Mouse (Mus musculus) midbrain, embryonic 10.5 days (tissue): Measurements from ENCODE around the gene Usp54. TPM values are rescaled to one million over a fixed set of nuclear protein-coding genes. Genes with fewer than 3 reads are reported as not detected.

Experiments
- DNase-seq: peaks from one replicate; pipeline ENCODE4 v3.0.0-alpha.2; 2017; ENCODE audit warnings: low spot score
- H3K27ac ChIP-seq: fragments of 300-500 bp; sonication (generic); replicated peaks from 2 replicates; pipeline ENCODE4 v1.5.1; 2016; ENCODE audit warnings: mild to moderate bottlenecking
- H3K27me3 ChIP-seq: fragments of 300-500 bp; sonication (generic); 2 replicates; pipeline ENCODE4 v1.6.1; 2016; ENCODE audit warnings: low read depth, mild to moderate bottlenecking; ENCODE audit not compliant: poor library complexity, severe bottlenecking
- H3K36me3 ChIP-seq: fragments of 300-500 bp; sonication (generic); 2 replicates; pipeline ENCODE4 v1.6.1; 2016; ENCODE audit warnings: mild to moderate bottlenecking, moderate library complexity
- H3K4me1 ChIP-seq: fragments of 300-500 bp; sonication (generic); 2 replicates; pipeline ENCODE4 v1.6.1; 2016
- H3K4me3 ChIP-seq: fragments of 300-500 bp; sonication (generic); 2 replicates; pipeline ENCODE4 v1.5.1; 2016; ENCODE audit warnings: mild to moderate bottlenecking, moderate library complexity
- H3K9me3 ChIP-seq: fragments of 300-500 bp; sonication (generic); replicated peaks from 2 replicates; pipeline ENCODE4 v1.6.1; 2016; ENCODE audit warnings: mild to moderate bottlenecking
- WGBS: fragments of 180-500 bp; shearing (Covaris S2); methylation state at CpG from one replicate; pipeline ENCODE4 v1.1.7; 2016; 5-methylcytosine and 5-hydroxymethylcytosine counted together
- microRNA-seq: library from miRNA; unstranded; fragments of <30 nt; microRNA quantifications from one replicate; pipeline ENCODE4, GENCODE M21; 2017
- polyA plus RNA-seq: library from polyadenylated mRNA; unstranded; fragments of >200 nt; fragmentation: Nextera tagmentation; extraction: Ambion mirVana; gene quantifications from 2 replicates; pipeline ENCODE4 v1.2.1, GENCODE M21; 2016

Usp54 gene
- polyA plus RNA-seq, 1 experiment from 2014 or later = 14.3 TPM

GRCm38 (mm10) chr14:20520179-20520578 lies 120.7 kb downstream of the Usp54 start:
- H3K27ac ChIP-seq = no peak overlapping the region
- H3K27me3 ChIP-seq = no peaks in the 10 kb centered on the region
- H3K4me3 ChIP-seq = no peak overlapping the region
- no peaks in the 10 kb centered on the region for H3K9me3 ChIP-seq
- no peaks in the 10 kb centered on the region for H3K4me1 ChIP-seq
- 95% methylated on average over 2 of the region's 2 CpGs for WGBS
- DNase-seq = no peak
- peaks cover 80% of the 10 kb centered on the region for H3K36me3 ChIP-seq

- Histone ChIP-seq H3K27me3 (no peaks in the 10 kb centered on the region), H3K4me3 (no peak overlapping the region), H3K4me1 (no peaks in the 10 kb centered on the region), H3K36me3 (peaks cover 68% of the 10 kb centered on the region), H3K9me3 (no peaks in the 10 kb centered on the region), H3K27ac (no peak overlapping the region)
- DNase-seq = no peak
- 84% methylated on average over 2 of the region's 2 CpGs for WGBS
These were observed 132.4 kb downstream of the Usp54 start for GRCm38 (mm10) chr14:20508424-20508823.

- WGBS = 96% methylated on average over 10 of the region's 10 CpGs
- Histone ChIP-seq H3K9me3 (no peaks in the 10 kb centered on the region), H3K4me1 (no peaks in the 10 kb centered on the region), H3K36me3 (peaks cover 64% of the 10 kb centered on the region), H3K4me3 (no peak overlapping the region), H3K27me3 (no peaks in the 10 kb centered on the region), H3K27ac (no peak overlapping the region)
- DNase-seq = no peak
These were observed 137.9 kb downstream of the Usp54 start for GRCm38 (mm10) chr14:20502966-20503365.

GRCm38 (mm10) chr14:20499982-20500381 lies 140.9 kb downstream of the Usp54 start:
- Histone ChIP-seq H3K4me1 (no peaks in the 10 kb centered on the region), H3K27me3 (no peaks in the 10 kb centered on the region), H3K4me3 (no peak overlapping the region), H3K36me3 (peaks cover 77% of the 10 kb centered on the region), H3K9me3 (no peaks in the 10 kb centered on the region), H3K27ac (no peak overlapping the region)
- 92% methylated on average over 3 of the region's 3 CpGs for WGBS
- no peak for DNase-seq

Small RNA genes within 50 kb of the gene (microRNA-seq; reads per million reads assigned to microRNA genes)
- gene Mir6946 = not detected

Other genes with a start within 250 kb of the Usp54 start
- 79.9 and 85.5 TPM in 2 replicates for gene Mrps16, start 247.4 kb downstream of the Usp54 start, polyA plus RNA-seq
- gene Cfap70, start 188.8 kb downstream of the Usp54 start, polyA plus RNA-seq = 0.46 and 0.66 TPM in 2 replicates
- gene Anxa7, start 160.9 kb downstream of the Usp54 start, polyA plus RNA-seq = 11.8 and 15.5 TPM in 2 replicates
- gene Mss51, start 144.2 kb downstream of the Usp54 start, polyA plus RNA-seq = 1.1 and 1.2 TPM in 2 replicates
- 40.9 and 48.8 TPM in 2 replicates for gene Ppp3cb, start 94.5 kb downstream of the Usp54 start, polyA plus RNA-seq
- not detected in 2 replicates for gene Myoz1, start 15.5 kb upstream of the Usp54 start, polyA plus RNA-seq
- gene Synpo2l, start 27.3 kb upstream of the Usp54 start, polyA plus RNA-seq = 0.07 and 0.11 TPM in 2 replicates
- gene Sec24c, start 33.2 kb upstream of the Usp54 start, polyA plus RNA-seq = 103 and 114 TPM in 2 replicates
- gene Fut11, start 53.9 kb upstream of the Usp54 start, polyA plus RNA-seq = 18.3 and 21.4 TPM in 2 replicates
- 242 and 277 TPM in 2 replicates for gene Chchd1, start 61.9 kb upstream of the Usp54 start, polyA plus RNA-seq
- gene Zswim8, start 66.5 kb upstream of the Usp54 start, polyA plus RNA-seq = 26.1 and 34.4 TPM in 2 replicates
- 24.0 and 26.2 TPM in 2 replicates for gene Ndst2, start 93.5 kb upstream of the Usp54 start, polyA plus RNA-seq
- 41.8 and 42.8 TPM in 2 replicates for gene Camk2g, start 153.0 kb upstream of the Usp54 start, polyA plus RNA-seq
- gene Plau, start 195.6 kb upstream of the Usp54 start, polyA plus RNA-seq = 0.49 and 0.70 TPM in 2 replicates